Mouse (Mus musculus) megakaryocyte, embryonic 14.5 days (primary cell): ENCODE measurements around the gene Gm14137.

ENCODE experiments used
- FLI1 ChIP-seq: IDR thresholded peaks from 2 replicates; pipeline ENCODE4 v1.6.1; 2012; ENCODE audit warnings: low read length, inconsistent platforms, mixed read lengths
- GATA1 ChIP-seq: IDR thresholded peaks from 3 replicates; pipeline ENCODE4 v1.6.1; 2012; ENCODE audit warnings: mixed read lengths, low read length, inconsistent platforms, borderline replicate concordance

GRCm38 (mm10) chr2:119197493-119197892, 23.2 kb downstream of the Gm14137 start:
- TF ChIP-seq GATA1 (no peak), FLI1 (no peak)
